Mouse (Mus musculus) kidney, adult 11 months (tissue): Measurements from ENCODE around the gene Scube3.
A peak's percentile ranks its signal among the peaks of the same experiment; 100 is the strongest.
"Not testable (repeated sequence)": the region's sequence is repeated elsewhere in the genome, so short reads cannot be mapped to it uniquely, and the experiment has no call there.

Experiments used
- DNase-seq: peaks from one replicate; pipeline ENCODE4 v3.0.0; 2022

Gene Scube3

GRCm38 (mm10) chr17:28180331-28180730, 38.4 kb downstream of the Scube3 start:
- DNase-seq, result no peak

- DNase-seq, result no peak
These were observed 39.0 kb downstream of the Scube3 start for GRCm38 (mm10) chr17:28180783-28181544.

GRCm38 (mm10) chr17:28184971-28185638, 43.2 kb downstream of the Scube3 start:
- no peak for DNase-seq

GRCm38 (mm10) chr17:28188313-28188712, 46.4 kb downstream of the Scube3 start:
- peak; percentile 39 for DNase-seq

GRCm38 (mm10) chr17:28192754-28193153, 50.8 kb downstream of the Scube3 start:
- no peak for DNase-seq

DNA sequence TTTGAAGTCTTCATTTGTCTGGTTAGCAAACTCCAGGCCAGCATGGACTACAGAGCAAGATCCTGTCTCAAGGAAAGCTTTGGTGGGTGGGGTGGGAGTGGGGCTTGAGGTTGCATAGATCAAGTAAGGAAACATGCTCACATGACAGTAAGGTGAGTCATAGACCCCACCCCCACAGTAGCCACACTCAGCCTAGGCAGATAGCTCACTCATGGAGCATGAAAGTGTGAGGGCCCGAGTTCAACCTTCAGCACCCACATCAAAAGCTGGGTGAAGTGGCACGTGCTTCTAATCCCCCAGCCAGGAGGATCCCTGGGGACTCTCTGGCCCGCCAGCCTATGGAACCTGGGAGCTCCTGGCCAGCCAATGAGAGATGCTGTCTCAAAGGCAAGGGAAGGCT, 51.6 kb downstream of the Scube3 start:
- DNase-seq, result no peak

- no peak for DNase-seq
These were observed 53.1 kb downstream of the Scube3 start for GRCm38 (mm10) chr17:28195033-28195432.

DNA sequence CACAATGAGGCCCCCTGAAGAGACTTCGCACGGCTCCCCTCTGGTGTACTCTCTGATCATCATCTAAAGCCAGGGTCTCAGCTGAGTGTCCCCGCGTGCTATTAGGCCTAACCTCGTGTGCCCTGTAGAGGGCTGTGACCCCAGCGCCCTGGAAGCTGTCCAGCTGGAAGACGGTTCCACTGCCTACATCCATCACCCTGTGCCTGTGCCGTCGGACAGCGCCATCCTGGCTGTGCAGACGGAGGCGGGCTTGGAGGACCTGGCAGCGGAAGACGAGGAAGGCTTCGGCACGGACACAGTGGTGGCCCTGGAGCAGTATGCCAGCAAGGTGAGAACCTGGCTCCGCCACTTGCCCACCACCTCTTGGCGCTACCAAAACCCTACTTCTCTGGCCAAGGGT, 55.7 kb downstream of the Scube3 start:
- peak; percentile 17 for DNase-seq

DNA sequence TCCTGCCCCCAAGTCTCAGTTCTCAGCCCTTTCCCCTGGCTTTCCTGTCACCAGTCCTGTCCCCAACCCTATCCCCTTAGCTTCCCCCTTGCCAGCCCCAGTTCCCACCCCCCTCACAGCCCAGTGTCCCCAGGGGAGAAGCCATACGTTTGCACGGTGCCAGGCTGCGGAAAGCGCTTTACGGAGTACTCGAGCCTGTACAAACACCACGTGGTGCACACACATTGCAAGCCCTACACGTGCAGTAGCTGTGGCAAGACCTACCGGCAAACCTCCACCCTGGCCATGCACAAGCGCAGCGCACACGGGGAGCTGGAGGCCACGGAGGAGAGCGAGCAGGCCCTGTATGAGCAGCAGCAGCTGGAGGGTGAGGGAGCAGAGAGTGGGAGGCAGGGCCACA, 60.0 kb downstream of the Scube3 start:
- no peak for DNase-seq

DNA sequence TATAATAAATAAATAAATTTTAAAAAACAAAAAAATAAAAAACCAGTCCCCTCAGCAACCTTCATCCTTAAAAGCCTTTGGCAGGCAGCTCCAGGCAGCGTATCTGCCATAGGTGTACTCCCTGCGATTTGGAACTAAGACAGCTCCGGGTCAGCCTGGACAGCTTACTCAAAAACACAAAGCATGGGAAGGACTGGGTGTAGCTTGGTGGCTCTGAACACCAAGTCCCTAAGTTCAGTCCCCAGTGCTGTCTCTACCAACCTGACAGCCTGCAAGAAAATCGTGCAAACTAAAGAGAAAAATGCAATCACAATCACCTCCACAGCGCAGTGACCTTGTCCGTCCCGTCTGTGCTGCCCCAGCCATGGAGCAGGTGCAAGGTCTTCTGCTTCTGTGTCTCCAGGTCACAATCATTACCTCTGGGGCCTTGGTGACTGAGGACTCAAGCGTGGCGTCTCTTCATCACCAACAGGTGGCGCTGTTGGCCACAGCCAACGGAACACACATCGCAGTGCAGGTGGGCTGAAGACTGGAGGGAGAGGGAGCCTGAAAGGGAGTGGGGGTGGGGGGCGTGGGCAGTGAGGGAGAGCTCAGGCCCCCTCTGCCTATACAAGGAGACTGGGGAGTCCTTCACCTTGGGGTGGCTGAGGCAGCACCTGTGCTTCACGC, 62.2 kb downstream of the Scube3 start:
- DNase-seq, result no peak

DNA sequence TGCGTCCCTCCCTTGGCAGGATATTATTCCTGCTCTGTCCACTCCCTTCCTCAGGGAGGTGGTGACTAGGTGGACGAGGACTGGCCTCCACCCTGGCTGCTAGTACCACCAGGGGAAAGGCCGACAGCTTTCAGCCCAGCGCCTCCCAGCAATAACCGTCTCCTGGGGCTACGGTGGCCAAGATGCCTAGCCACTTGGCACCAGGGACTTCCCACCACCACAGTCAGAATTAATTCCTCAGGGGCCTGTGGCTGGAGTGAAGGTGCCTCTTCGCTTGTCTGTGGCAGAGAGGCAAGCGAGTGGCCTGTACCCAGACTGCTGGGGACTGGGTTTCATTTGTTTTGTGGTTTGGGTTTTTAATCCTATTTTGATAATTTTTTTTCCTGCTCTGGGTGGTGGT, 63.5 kb downstream of the Scube3 start:
- no peak for DNase-seq

- no peak for DNase-seq
These were observed 65.2 kb downstream of the Scube3 start for GRCm38 (mm10) chr17:28207092-28207491.

- peak; percentile 65 for DNase-seq
These were observed 65.8 kb downstream of the Scube3 start, which contains the start of gene Def6 for GRCm38 (mm10) chr17:28207591-28208313. Gene Def6, plus strand, starts transcription at chr17:28207778.

DNA sequence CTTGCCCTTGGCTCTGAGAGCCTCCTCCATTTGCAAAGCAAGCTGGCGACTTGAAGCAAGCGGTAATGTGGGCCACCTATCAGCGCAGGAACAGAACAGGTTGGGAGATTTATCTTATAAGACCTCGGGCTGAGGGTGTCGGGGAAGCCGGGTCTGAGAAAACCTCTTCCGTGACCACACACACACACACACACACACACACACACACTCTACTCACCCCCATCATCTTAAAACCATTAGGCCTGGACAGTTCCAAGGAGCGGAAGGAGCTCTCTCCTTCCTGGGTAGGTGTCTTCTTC, 66.3 kb downstream of the Scube3 start:
- no peak for DNase-seq

DNA sequence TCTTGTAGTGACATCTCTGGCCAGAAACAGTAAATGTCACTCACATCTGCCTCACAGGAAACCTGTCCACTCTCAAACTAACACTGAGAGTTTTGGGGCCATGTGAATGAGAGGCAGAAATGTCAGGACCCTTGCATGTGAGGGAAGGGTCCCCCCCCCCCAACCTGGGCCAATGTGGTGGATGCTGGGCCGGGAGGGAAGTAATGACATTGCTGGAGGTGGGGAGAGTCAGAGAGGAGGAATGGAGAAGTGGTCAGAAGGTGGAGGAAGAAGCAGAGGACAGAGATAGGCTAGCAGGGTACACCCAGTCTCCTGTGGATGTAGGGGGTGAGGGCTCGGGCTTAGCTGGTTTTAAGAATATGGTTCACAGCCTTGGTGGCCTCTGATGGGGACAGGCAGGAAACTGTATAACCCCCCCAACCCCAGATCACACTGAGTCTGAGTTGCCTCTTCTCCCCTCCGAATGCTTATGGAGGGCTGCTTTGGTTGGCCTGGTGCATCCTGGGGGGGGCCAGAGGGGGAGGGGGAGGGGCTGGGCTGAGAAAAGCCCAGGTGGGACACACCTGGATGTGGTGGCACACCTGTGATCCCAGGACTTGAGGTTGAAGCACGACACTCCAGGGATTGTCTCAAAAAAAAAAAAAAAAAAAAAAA, 67.6 kb downstream of the Scube3 start:
- DNase-seq, result no peak

GRCm38 (mm10) chr17:28211921-28212341, 70.0 kb downstream of the Scube3 start:
- no peak for DNase-seq

GRCm38 (mm10) chr17:28212391-28212790, 70.5 kb downstream of the Scube3 start:
- no peak for DNase-seq

- DNase-seq, result no peak
These were observed 71.3 kb downstream of the Scube3 start for GRCm38 (mm10) chr17:28213236-28213635.

DNA sequence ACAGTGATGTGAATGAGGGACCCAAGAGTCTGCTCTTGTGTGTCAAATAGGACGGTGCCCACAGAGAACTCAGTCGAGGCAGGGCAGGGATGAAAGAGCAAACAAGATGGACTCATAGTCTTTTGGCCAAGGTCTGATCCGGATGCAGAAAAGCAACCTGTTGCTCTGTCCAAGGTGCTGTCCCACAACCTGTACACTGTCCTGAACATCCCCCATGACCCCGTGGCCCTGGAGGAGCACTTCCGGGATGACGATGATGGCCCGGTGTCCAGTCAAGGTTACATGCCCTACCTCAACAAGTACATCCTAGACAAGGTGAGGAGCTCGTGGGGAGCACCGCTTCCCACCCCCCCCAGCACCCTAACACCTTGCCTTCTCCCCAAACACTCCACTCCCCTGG, 74.8 kb downstream of the Scube3 start:
- DNase-seq, result no peak

DNA sequence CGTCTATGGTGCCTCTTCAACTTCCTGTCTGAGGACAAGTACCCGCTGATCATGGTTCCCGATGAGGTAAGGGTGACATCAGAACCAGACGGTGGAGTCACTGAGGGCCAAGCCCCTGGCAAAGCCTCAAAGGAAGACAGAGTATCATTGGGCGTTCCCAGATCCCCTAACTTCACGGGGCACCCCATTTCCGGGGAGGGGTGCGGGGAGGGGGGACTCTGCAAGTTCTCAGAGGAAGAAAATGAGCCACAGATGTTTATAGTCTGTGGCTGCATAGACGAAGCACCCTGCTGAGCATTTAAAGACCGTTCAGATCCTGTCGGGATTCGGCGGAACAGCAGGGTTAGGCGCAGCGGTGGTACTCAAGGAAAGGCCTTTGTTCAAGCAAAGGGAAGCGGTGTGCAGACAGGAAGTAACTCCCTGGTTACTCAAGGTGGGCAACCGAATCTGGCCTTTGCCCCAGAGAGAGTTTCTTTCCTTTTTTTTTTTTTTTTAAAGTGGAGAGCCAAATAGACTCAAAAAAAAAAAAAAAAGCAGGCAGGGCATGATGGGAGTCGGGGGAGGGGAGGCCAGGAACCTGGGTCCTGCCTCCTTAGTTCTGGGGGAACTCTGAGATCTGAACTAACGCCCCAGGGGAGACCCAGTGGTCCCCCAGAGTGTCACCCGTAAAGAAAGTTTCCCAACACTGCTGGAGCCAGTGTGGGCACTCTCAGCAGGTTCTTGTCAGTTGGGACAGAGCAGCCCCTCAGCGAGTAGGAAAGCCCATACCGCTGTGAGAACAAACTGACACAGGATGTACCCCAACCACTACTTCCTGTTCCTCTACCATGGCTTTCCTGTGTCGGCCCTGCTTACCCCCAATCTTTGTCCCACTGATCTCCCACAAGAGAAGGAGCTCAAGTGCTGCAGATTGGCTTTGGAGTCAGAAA, 76.0 kb downstream of the Scube3 start:
- DNase-seq, result no peak

- not testable (repeated sequence) for DNase-seq
These were observed 80.5 kb downstream of the Scube3 start for GRCm38 (mm10) chr17:28222463-28222862.
